Mouse (Mus musculus): ENCODE data around the gene Ocln.

DNA sequence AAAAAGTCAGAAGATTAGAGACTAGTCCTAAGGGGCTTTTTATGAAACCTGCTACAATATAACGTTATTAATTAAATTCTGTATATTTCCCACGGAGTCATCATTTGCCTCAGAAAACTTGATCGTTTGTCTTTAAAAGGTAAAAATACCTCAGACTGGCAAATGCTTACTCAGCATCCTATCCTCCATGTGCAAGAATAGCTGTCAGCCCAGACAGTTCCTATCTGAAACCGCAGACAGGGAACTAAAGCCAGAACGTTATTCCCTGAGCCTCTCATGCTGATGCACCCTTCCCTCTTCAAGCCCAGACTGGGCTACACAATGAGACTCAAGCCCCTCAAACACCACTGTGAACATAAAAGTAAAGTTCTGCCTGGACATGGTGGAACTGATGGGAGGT, 62.1 kb downstream of the Ocln start:
- TF ChIP-seq CTCF (IDR thresholded peaks at IDR 0.05; ENCODE audit: low read depth) (no peak), EP300 (IDR thresholded peaks at IDR 0.05; ENCODE audit: low read depth) (no peak)

Data from liver, postnatal 0 days (tissue).